Mouse (Mus musculus): ENCODE results near the gene Tango2.
"Not testable (repeated sequence)": the region's sequence is repeated elsewhere in the genome, so short reads cannot be mapped to it uniquely, and the experiment has no call there.

Gene Tango2

DNA sequence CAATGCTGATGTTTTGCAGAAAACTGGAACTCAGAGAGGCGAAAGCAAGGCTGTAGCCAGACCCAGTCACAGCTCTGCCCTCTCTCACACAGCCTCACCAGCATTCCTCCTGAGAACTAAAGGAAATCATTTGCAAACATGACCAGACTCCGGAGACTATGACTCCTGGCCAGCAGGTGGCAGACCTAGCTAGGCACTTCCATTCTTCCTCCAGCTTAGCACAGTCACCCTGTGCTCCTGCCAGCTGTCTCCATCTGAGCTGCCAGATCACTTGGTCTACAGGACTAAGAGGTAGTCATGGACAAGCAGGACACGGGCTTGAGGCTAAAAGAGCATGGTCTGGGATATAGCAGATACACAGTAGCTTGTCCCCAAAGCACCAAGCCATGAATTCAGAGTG, 2.7 kb downstream of the Tango2 start:
- in situ Hi-C loops (cut with MboI; ENCODE audit: unreplicated experiment in 2 of 2), result no loop called here

DNA sequence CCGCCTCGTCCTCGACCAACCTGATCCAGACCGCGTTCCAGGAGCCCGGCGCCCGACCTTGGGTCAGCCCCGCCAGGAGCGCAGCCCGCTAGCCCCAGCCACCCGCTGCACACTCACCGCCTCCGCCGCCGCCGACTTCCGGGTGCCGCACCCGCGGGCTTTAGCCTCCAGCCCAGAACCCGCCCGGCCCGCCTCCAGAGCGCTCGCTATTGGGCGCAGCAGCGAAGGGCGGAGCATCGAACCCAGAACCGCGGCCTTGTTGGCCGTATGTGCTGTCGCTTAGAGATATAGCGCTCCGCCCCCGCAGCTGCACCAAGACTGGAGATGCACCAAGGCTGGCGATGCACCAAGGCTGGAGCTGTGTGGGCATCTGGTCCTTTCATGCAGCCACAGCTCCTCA, 4.1 kb downstream of the Tango2 start:
- in situ Hi-C loops (cut with MboI; ENCODE audit: unreplicated experiment in 2 of 2), result loop anchor here in 1 of 2 experiments (5.0 kb wide), 1 partner anchor 269 kb away; no protein-coding TSS in a partner anchor

GRCm38 (mm10) chr16:18342650-18343570, 5.0 kb downstream of the Tango2 start:
- in situ Hi-C loops (cut with MboI; ENCODE audit: unreplicated experiment in 2 of 2), result loop anchor here in 1 of 2 experiments (5.0 kb wide), 1 partner anchor 269 kb away; no protein-coding TSS in a partner anchor

GRCm38 (mm10) chr16:18342076-18342475, 5.8 kb downstream of the Tango2 start:
- in situ Hi-C loops (cut with MboI; ENCODE audit: unreplicated experiment in 2 of 2), result loop anchor here in 1 of 2 experiments (5.0 kb wide), 1 partner anchor 270 kb away; no protein-coding TSS in a partner anchor

DNA sequence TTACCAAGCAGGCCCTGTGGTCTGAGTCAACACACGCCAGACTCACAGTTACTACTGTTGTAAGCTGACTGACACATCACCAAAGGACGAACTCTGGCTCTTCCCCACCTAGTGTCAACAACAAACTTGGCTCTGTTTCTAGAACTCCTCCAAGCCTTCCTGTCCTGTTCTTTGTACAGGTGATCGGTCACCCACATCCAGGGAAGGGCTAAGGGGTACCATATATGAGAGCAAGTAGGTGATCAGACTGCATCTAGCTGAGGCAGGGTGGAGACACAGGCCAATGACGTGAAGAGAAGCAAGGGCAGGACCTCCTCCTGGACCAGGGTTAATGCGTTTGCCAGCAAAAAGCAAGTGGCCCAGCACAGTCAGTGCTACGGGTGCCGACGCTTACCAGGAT, 6.3 kb downstream of the Tango2 start:
- in situ Hi-C loops (cut with MboI; ENCODE audit: unreplicated experiment in 2 of 2), result loop anchor here in 1 of 2 experiments (5.0 kb wide), 1 partner anchor 271 kb away; no protein-coding TSS in a partner anchor

GRCm38 (mm10) chr16:18339866-18340265, 8.0 kb downstream of the Tango2 start:
- in situ Hi-C loops (cut with MboI; ENCODE audit: unreplicated experiment in 2 of 2), result loop anchor here in 1 of 2 experiments (5.0 kb wide), 1 partner anchor 272 kb away; no protein-coding TSS in a partner anchor

GRCm38 (mm10) chr16:18337261-18337660, 10.6 kb downstream of the Tango2 start:
- in situ Hi-C loops (cut with MboI; ENCODE audit: unreplicated experiment in 2 of 2), result no loop called here

GRCm38 (mm10) chr16:18335981-18336380, 11.9 kb downstream of the Tango2 start:
- in situ Hi-C loops (cut with MboI; ENCODE audit: unreplicated experiment in 2 of 2), result no loop called here

GRCm38 (mm10) chr16:18333976-18334375, 13.9 kb downstream of the Tango2 start:
- in situ Hi-C loops (cut with MboI; ENCODE audit: unreplicated experiment in 2 of 2), result no loop called here

- in situ Hi-C loops (cut with MboI; ENCODE audit: unreplicated experiment in 2 of 2), result no loop called here
These were observed 19.4 kb downstream of the Tango2 start for GRCm38 (mm10) chr16:18328524-18328923.

DNA sequence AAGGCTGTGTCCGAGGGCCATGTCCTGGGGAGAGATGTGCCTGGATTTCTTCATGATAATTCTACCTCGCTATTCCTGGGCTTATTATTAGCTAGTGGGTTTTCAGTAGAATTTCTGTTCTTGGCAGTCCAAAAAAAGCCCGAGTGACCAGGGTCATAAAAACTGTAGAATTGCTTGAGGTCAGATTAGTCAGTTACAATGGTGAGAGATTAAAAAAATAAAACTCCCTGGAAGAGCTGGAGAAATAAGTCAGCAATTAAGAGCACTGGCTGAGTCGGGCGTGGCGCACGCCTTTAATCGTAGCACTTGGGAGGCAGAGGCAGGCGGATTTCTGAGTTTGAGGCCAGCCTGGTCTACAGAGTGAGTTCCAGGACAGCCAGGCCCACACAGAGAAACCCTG, 20.0 kb downstream of the Tango2 start:
- in situ Hi-C loops (cut with MboI; ENCODE audit: unreplicated experiment in 2 of 2), result no loop called here

GRCm38 (mm10) chr16:18325741-18326140, 22.2 kb downstream of the Tango2 start:
- in situ Hi-C loops (cut with MboI; ENCODE audit: unreplicated experiment in 2 of 2), result no loop called here

GRCm38 (mm10) chr16:18324031-18324430, 23.9 kb downstream of the Tango2 start:
- in situ Hi-C loops (cut with MboI; ENCODE audit: unreplicated experiment in 2 of 2), result no loop called here

GRCm38 (mm10) chr16:18323460-18323859, 24.4 kb downstream of the Tango2 start:
- in situ Hi-C loops (cut with MboI; ENCODE audit: unreplicated experiment in 2 of 2), result no loop called here

DNA sequence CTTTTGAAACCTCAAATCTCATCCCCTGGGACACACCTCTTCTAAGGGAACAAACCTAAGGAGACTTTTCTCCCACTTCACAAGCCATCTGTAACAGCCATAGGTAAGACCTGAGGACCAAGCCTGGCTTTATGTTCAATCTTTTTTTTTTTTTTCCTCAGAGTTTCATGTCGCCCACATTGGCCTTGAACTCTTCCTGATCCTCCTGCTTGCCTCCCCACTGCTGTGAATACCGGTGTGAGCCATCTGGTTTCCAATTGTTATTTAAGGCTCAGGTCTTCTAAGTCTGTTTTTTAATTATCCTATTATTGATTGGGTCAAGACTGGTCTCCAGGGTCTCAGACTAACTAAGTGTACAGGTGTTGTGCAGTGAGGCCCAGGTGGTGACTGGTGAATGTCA, 26.5 kb downstream of the Tango2 start:
- in situ Hi-C loops (cut with MboI; ENCODE audit: unreplicated experiment in 2 of 2), result no loop called here

DNA sequence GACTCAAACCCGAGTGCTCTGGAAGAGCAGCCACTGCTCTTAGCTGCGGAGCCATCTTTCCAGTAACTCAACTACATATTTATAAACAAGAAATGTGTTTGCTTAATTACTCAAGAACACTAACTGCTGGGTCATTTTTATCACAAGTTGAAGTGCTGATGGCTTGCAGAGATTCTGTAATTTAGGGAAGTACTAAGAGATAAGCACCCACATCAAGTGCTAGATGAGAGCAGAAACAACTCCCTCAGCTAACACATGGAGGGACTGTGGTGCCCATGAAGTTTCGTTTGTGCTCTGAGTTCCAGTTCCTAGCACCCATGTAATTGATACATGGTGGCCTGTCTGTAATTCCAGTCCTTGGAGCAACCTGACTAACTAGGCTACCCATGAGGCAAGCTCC, 28.9 kb downstream of the Tango2 start:
- in situ Hi-C loops (cut with MboI; ENCODE audit: unreplicated experiment in 2 of 2), result no loop called here

DNA sequence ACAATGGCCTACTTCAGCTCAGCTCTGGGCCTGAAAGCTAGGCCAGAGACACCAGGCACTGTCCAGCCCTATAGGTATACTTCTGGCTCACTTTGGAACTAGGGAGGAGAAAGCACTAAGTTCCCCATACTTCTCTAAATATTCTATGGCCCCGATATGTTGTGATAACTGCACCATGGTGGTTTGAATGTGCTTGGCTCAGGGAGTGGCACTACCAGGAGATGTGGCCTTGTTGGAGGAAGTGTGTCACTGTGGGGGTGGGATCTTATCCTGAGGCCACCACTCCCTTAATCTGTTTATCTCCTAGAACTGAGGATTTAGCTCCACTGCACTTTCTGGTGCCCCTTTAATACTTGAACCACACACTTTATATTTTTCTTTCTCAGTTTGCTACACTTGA, 39.7 kb downstream of the Tango2 start:
- in situ Hi-C loops (cut with MboI; ENCODE audit: unreplicated experiment in 2 of 2), result no loop called here

- in situ Hi-C loops (cut with MboI; ENCODE audit: unreplicated experiment in 2 of 2), result not testable (repeated sequence)
These were observed 58.3 kb downstream of the Tango2 start for GRCm38 (mm10) chr16:18289614-18290013.

DNA sequence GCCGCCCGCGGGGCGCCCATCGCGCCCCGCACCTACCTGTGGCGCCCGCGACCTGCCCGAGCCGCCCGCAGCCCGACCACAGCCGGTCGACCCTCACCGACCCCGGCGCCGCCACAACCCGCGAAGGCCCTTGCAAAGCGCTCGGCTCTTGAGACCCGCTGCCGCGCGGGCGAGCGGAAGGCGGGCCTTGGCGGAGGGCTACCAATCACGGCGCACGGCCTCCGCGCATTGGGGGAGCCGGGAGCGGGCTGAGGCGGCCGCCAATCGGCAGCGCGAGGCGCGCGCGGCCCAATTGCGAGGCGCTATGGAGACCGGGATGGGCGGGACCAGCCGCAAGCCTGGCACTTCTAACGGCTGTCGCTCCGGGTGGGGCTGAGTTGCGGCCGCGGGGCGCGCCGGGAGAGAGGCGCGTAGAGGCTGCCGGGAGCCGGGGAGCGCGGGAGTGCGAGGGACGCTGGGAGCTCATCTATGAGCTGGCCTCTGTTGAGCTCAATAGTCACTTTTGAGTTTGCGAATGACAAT, 58.8 kb downstream of the Tango2 start, which contains the start of gene Dgcr8:
TSS of gene Dgcr8 (minus strand) at position 180 of the 522 bp plus-strand sequence.
- in situ Hi-C loops (cut with MboI; ENCODE audit: unreplicated experiment in 2 of 2), result no loop called here

DNA sequence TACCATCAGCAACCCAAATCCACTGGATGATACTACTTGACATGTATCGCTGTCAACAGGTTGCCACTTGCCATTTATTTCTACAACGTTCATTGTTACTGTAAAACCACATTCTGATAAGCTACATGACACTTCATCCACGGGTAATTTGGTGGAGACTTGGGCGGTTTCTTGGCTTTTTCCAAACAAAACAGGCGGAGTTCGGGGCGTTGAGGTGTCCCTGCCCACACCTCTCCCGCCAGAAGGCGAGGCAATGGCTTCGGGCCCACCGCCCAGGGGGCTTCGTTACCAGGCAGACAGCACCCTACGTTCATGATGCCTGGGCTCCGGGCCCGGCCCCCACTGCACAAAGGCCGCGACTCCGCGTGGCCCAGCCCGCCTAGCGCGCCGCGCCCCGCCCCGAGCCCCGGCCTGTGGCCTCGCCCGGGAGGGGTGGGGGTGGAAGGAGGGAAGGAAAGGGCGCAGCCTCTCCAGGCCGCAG, 59.3 kb downstream of the Tango2 start:
- in situ Hi-C loops (cut with MboI; ENCODE audit: unreplicated experiment in 2 of 2), result no loop called here

- in situ Hi-C loops (cut with MboI; ENCODE audit: unreplicated experiment in 2 of 2), result no loop called here
These were observed 59.7 kb downstream of the Tango2 start for GRCm38 (mm10) chr16:18288166-18288565.

Measured in v-Abl transformed pro-B cells (cell line).